Mouse (Mus musculus) adrenal gland, adult (tissue): ENCODE data around the gene Akap6.
"Not testable (repeated sequence)": the region's sequence is repeated elsewhere in the genome, so short reads cannot be mapped to it uniquely, and the experiment has no call there.

Source experiments
- DNase-seq, 2 experiments: peaks; one replicate each; pipeline ENCODE4 v3.0.0; 2022 to 2023; ENCODE audit warnings: low spot score in 1 of 2; ENCODE audit not compliant: inconsistent age in 2 of 2

The Akap6 gene

DNA sequence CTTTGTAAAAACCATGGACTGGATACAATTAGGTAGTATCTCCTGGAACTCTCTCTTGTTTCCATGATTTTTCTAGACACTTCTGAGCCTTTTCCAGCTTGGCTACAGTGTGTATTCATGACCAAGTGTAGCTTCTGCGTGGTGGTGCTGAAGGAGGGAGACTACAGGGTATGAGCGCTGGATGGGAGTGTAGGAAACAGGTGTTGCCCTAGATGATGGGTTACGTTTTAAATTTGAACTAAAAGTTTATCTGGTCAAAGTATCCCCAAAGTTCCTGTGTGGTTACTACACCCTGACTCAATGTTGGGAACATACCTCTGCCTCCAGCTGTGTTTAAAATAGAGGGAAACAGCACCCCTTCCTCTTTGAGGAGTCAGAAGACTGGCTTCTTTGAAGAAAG is 12.2 kb downstream of the Akap6 start:
- DNase-seq: no peak

DNA sequence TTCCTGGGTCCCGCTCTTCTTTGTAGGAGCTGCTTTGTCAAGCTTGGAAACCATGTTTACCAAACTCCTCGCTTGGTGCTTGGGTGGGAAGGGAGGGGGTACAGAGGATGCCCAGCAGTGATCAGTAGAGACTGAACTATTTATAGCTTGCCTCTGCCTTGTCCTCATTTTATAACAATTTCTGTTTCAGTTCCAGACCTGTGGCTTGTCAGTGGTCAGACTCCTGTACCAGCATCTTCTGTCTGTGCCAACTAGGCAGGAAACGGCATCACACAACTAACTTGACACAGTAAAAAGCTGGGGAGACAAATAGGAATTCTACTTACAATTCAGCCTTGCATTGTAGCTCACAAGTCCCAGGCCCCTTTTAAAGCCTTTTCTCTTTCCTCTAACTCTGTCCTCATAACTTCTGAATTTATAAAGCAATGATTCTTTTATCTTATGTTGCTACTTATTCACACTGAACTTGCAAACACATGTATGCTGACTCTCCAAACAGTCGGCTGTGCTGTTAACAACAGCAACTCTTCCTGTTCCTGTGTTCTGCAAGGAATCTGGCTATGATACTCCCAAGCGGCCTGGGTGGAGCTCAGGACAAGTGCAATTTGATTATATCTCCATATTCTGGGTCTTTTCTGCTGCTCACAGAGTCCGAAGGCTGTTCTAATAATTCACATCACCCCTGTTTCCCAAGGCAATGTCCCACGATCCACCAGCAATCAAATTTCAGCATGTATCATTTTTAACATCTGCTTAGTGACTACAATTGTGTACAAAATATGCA is 12.9 kb downstream of the Akap6 start:
- DNase-seq: no peak

DNA sequence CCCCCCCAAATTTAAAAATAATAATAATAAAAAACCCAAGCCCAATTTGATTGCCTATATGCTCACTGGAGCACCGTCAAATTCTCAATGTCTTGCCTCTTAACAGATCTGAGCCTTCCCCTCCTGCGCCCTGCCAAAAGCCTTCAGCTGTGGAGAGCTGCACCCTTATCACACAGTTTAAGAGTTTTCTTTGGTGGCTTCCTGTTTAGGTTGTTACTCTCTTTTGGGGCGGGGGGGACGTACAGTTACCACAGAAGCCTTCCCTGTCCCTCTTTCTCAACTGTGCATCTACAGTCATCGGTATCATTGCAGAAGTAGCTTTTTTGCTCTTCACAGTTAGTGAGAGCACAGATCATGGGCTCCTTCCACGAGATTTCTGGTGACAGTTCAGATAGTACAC is 19.2 kb downstream of the Akap6 start:
- DNase-seq: no peak

DNA sequence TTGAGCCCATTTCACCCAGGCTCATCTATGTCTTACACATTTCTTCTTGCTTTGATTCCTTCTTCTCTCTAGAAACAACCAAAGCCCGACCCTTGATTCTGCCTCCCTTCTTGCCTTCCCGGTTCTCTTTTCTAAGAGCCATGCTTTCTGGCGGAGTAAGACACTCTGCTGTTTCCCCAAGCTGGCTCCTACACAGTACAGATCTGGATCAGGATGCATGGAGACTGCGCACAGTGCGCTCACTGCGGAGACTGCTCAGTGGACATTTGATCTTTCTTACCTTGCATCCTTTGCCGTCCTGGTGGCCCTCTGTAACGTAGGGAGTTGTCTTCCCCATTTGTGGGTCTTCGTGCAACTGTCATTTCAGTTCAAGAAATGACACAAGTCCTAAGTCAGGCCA is 20.0 kb downstream of the Akap6 start:
- DNase-seq: no peak

DNA sequence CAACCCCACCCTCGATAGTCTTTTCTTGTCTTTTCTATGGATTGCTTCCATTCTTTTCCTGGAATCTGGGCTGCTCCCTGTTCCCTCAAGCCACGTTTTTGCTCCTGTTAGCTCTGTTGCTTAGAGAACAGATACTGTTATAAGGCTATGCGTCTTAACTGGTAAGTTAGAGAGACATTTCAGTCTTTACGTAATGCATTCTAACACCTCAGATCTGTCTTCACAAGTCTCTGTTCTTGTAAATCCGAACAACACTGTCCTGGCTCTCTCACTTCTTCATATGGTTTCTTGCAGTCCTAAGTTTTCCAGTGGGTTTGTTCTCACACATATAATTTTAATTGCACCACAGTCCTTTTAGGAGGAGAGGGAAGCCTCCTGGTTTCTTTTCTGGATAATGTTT is 20.5 kb downstream of the Akap6 start:
- DNase-seq: no peak

DNA sequence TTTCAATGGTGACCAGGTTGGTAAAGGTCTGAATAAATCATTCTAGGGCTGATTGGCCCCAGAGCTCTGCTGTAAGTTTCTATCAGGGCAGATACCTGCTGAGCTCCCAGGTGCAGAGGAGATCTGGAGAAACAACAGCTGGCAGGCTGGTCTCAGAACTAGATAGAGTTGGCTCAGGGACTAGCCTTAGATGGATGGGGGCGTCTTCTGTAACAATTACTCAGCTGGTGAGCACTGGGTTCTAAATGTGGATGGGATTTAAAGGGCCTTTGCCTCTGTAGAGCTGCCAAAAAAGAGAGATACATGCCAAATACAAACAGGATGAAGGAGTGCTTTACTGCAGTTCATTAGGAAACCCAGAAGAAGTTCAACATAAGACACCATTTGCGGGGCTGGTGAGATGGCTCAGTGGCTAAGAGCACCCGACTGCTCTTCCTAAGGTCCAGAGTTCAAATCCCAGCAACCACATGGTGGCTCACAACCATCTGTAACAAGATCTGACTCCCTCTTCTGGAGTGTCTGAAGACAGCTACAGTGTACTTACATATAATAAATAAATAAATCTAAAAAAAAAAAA is 24.9 kb downstream of the Akap6 start:
- not testable (repeated sequence) for DNase-seq

DNA sequence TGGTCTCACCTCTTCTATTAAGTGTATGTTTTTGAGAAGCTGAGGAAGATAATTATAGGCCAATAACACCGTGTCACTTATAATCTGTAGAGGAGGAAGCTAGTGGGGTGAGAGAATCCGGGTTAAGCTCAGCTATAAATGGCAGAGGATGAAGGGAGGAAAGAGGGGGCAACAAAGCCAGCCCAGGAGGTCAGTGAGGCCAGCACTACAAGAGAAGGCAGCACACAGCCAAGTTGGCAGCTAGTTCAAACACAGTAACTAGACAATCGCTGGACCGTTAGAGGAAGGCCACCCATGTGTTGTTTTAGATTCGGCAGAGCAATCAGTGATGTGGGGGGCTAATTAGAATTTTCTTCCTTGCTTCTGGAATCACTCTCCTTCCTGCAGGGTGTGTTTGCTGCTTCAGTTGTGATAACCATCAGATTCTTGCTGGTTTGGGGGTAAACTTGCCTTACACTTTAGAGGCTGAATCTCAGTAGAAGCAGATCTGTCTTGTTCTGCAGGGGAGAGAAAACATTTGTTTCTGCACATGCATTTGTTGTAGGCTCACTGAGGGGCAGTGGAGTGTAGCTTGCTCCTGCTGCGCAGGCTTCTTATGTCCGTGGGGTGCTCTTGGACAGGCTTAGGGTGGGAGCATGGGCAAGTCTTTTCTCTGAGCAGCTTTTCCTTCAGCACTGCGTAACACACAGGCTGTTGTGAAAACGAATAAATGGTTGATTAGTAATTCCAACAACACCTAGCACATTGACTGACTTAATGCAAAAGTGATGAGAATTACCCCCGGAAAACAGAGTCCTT is 27.4 kb downstream of the Akap6 start:
- no peak for DNase-seq

DNA sequence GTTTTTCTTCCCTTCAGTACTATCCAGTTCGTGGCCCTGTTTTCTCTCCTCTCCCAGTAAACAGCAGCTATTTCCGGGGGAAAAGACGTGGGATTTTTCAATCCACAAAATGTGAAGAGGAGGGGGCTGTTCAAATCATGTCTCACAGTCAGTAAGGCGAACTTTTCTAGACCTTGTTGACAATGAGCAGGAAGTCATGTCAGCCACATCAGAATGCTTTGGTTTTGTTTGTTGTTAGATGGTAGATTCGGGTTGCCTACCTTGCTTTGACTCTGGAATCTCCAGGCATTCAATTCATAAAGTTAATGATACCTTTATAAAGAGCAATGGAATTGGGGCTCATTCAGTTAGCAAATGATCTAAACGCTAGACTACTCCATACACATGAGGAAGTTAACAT is 30.2 kb downstream of the Akap6 start:
- no peak for DNase-seq

DNA sequence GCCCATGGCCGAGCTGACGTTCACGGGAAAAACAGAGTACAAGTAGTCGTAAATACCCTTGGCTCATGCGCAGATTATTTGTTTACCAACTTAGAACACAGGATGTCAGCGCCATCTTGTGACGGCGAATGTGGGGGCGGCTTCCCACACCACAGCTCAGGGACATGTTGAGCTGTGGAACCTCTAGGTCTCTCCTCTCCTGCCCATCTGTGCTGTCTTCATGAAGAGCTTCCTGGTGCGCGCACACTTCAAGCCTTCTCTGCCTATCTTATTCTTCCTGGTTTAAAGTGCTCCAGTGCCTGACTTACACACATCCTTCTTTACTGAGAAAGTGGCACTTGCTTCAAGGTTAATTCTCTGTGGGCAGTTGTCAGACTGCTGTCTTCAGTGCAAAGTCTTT is 36.0 kb downstream of the Akap6 start:
- not testable (repeated sequence) for DNase-seq

DNA sequence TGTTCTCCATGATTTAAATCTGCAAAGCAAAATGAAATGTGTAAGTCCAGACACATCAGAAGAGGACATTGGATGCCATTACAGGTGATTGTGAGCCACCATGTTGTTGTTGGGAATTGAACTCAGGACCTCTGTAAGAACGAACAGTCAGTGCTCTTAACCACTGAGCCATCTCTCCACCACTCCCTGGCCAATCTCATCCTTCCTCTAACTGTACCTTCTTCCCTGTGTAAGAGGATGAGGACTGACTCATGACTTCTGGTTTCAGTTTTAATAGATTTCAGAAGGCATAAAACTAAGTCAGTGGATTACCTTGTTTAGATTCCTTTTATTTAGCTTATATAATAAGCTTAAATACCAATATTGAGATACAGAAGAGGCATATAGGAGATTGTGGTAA is 38.0 kb downstream of the Akap6 start:
- DNase-seq: no peak

DNA sequence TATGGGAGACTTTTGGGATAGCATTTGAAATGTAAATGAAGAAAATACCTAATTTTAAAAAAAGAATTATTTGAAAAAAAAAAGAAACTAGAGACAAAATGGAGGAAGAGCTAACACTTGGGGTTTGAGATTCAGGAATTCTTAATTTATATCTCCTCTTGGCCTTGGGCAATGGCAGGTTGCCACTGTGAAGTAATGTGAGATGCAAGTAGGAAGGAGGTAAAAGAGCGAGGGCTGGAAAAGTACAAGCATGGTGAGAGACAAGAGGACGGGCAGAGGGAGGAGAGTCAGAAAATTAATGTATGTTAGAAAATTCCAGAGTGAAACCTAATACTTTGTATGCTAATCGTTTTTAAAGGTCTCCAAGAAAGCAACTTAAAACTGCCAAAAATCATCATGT is 40.1 kb downstream of the Akap6 start:
- no peak for DNase-seq

DNA sequence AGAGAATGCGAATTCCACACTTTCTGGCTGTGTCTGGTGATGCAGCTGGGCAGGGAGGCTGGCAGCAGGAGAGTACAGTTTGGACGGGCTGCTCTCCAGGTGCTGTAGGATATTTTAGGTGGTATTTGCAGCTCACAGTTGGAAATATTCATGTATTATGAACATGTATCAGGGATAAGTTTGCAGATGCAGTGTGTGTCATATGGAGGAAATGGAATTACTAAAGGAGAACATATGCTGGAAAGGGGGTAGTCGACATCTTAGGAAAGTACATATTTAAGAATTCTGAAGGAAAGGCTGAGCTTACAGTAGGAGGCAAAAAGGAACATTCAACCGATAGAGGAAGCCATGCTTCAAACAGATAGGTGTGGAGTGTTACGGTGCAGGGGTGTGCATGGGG is 42.6 kb downstream of the Akap6 start:
- no peak for DNase-seq

DNA sequence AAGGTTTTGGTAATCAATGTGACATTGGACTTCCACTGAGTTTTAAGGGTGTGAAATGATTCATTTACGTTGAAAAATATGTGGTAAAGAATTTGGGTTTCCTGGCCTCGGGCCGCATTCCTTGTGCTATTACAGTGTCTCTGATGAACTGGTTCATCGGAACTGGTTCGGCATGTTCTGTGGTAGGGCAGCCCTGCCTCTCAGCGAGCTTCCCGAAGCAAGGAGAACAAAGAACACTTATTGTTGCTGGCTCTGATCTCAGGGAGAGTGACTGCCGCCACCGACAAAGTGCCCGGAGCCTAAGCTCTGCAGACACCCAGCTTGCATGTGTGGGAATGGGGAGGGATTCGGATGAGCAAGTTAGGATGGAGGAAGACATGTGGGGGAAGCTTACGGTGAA is 50.8 kb downstream of the Akap6 start:
- no peak for DNase-seq

DNA sequence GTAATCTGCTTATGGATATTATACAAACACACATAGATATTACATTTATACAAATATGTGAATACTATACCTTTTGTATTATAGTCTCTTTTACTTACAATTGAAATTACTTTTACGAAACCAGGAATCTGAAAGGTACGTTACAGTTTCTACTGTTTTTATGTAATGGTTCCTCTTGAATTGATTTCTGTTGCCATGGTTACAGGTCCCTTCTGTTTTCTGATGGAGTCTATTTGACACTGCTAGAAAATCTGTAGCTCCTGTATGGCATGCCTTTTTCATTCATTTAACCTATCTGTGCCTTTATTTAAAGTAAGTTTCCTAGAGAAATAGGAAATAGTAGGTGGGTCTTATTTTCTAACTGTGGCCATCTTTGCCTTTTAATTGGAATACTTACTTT is 56.5 kb downstream of the Akap6 start:
- DNase-seq: no peak

DNA sequence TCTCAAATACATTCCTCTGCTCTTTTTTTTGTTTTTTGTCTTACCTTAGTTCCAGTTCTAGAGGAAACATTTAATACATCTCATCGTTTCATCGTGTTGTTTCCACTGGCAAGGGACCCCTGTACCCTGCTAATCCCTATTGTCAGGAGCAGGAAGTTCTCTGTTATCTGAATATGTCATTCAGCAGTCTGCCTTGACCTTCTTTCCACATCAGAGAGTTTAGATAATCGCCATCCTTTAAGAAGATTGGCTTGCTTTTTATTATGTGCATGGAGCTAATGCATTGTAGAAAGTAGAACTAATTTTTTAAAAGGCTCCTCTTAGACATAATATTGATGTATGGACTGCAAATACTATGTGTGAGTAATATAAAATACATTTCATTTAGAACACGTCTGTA is 58.7 kb downstream of the Akap6 start:
- peak in 1 of 2 experiments; percentile 24 for DNase-seq

DNA sequence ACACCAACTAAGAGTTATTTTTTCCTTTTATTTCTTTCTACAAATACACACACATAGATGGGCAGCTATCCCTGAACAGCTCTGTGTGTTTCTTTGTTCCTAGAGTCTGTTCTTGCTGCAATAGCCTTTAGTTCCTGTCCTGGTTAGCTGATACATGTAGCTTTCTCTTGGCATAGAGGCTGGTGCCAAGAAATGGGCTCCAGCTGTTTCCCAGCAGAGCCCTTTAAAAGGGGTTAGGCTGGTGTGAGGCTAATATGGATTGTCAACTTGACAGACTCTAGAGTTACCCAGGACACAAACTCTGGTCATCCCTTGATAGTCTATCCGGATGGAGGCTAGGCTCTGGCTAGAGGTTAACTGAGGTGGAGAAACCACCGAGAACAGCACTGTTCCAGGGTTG is 64.9 kb downstream of the Akap6 start:
- DNase-seq: no peak

DNA sequence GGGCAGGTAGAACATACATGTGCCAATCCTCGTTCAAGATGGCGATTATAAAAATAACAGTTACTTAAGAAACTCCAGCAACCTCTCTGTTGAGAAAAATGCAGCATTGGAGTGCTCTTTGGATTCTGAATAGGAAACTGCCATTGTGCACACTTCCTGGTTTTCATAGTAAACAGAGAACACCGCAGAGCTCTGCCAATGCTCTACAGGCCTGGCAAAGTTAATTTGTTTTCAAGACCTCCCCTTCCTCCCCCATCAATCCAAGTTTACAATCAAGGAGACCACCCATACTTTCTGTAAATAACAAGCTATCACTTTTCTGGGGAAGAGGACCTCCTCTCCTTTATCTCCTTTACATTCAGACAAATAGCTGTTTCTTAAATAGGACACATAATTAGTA is 65.6 kb downstream of the Akap6 start:
- no peak for DNase-seq

DNA sequence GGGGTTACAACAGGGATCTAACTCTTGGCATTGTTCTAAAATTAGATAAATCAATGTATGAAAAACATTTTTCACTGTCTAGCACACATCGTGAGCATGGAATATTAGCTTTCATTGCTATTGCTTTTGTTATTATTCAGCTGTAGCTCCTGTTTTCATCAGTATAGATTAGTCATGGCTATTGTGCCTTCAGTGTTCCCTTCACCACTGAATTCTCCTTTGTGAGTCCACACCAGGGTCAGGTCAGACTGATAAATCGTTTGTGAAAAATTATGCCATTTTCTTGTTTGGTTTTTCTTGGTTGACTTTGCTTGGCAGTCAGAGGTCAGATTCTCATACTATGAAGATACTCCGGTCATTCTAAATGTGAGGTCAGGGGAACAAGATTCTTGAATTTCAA is 70.4 kb downstream of the Akap6 start:
- DNase-seq: no peak

DNA sequence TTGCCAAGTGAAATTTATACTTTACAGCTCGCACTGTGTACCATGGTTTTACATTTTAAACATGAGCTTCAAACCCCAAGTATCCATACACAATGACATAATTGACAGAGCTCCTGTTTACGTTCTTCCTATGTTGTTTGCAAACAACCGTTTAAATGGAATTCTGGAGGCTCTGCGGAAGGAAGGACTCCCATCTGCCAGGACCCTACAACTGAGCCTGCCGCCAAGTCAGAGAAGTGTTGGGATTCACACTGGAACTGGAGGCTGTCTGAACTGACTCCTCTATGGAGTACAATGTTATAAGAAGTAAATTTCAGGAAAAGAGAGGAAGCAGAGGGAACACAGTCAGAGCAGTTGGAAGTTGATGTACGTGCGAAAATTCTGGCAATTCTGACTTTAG is 72.7 kb downstream of the Akap6 start:
- DNase-seq: no peak

DNA sequence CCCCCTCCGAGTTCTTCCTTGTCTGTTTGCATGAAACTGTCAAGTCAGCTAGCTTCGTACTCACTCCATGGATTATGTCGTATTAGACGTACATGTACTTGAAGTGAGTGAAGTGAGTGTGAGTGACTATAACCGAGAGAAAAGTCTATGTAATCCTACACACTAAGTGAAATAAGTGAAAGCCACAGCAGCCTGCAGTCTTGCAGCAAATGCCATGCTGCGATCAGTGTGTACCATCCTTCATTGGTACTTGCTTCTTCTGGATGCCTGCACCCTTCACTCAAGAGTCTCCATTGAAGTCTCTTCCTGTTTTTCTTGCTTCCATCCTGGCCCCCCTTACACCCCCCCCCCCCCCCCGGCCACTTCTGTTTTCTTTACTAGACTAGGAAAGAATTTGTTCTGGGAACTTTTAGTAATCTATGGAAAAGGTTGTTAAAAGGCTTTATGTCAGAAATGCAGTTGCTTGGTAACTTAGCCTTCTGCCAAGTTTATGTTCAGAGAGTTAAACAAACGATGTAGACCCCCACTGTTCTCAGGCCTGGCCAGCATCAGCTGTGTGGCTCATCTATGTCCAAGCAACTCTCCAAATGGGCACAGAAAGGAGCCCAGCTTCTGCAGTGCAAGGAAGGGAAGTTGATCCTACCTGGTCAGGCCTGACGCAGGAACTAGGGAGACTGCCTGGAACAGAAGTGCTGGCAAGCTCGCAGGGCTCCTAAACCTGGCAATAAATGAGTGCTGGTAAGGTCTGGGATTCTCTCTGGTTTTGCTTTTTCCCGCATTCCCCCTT is 73.5 kb downstream of the Akap6 start:
- DNase-seq: no peak

DNA sequence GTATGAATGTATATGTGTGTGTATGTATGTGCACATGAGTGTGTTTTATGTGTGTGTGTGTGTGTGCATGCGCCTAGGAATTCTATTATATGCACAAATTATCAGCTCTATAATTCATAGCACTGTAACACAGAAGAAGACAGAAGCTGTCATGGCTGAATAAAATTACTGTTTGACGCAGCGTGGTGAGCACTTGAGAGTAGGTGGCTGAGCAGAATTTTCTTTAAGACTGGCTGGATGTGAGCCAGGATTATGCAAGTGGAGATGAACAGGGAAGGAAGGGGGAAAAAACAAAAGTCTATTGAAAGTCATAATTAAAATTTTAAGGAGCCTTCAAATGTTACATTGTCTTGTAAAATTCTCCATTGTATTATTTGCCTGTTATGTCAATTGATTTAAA is 74.7 kb downstream of the Akap6 start:
- DNase-seq: no peak

DNA sequence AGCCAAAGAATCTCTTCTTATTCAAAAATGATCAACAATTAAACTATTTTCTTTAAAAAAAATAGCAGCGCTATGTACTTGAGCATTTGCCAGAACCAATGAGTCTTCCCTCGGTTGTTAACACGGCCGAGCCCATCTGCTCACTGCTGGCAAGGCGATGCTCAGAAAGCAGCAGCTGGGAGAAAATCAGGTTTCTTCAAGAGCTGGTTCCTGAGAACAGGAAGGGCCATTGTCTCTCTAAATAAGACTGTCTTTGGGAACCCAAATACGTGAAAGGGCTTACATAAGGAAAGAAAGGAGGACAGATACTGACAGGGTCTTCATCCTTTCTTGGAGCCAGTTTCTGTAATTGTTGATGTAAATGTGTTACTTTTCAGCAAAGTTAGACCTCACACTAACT is 75.2 kb downstream of the Akap6 start:
- no peak for DNase-seq
